Mouse (Mus musculus) bone marrow macrophage, adult 2 months (primary cell): ENCODE data around the gene Kctd21.

ENCODE experiments used
- CTCF ChIP-seq: IDR thresholded peaks from 2 replicates; pipeline ENCODE4 v1.5.1; 2012; ENCODE audit warnings: low read depth, mild to moderate bottlenecking, low read length, moderate library complexity
- POLR2A ChIP-seq: IDR thresholded peaks from 2 replicates; pipeline ENCODE4 v1.6.1; 2012; ENCODE audit warnings: mild to moderate bottlenecking, low read depth, low read length, borderline replicate concordance

DNA sequence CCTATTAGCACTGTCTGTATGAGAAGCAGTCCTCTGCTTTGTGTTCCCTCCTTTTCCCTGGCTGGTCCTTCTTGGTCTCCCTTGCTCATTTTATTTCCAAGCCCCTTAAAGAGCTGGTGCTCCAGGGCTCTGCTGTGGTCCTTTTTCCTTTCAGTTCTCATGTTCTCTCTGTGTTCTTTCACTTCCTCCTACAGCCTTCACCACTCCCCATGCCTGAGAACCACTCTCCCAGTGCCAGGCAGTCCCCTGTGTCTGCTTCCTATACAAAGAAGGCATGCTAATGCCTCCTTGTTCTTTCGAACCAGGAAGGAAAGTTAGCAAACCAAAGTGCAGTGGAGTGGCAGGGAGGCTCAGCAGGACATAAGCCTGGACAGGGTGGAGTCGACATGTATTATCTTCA is 43.8 kb downstream of the Kctd21 start:
- TF ChIP-seq CTCF (no peak), POLR2A (no peak)
